Mouse (Mus musculus) T-helper 17 cell (primary cell): ENCODE results near the gene Hamp.
"Not testable (repeated sequence)": the region's sequence is repeated elsewhere in the genome, so short reads cannot be mapped to it uniquely, and the experiment has no call there.

ENCODE experiments used
- in situ Hi-C, 2 experiments: fragments of 300-600 bp; cut with MboI, MseI; formaldehyde crosslinking; loops; 1 replicate in 1 of 2; 2 replicates in 1 of 2; pipeline ENCODE4 v1.15.1; 2025; ENCODE audit warnings: high pct_unique_total_duplicates in 2 of 2

Hamp gene

DNA sequence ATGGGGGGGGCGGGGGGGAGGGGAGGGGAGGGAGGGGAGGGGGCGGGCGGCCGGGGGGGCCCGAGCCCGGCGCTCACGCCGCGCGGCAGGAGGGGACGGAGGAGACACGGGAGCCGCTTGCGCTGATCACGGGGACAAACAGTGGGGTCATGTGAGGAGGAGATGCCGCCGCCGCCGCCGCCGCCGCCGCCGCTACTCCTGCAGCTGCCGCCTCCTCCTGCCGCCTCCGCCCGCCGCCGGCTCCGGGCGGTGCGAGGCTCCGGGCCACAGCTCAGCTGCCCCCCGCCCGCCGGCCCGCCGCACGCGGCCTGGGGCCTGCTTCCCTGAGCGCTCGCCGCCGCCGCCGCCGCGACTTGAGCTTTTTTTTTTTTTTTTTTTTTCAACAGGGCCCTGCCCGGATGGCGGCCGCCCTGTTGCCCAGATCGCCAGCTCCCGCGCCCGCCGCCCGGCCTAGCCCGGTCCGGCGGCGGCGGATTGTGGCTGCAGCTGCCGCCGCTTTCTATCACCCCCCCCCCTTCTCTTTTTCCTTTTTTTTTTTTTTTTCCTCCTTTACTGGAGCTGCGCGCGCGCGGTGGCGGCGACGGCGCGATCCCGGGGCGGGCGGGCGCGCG is 13.0 kb upstream of the Hamp start, which contains the start of gene Usf2:
Usf2 (minus strand) TSS at position 48 of the 611 bp plus-strand sequence.
- in situ Hi-C loops = no loop called here

DNA sequence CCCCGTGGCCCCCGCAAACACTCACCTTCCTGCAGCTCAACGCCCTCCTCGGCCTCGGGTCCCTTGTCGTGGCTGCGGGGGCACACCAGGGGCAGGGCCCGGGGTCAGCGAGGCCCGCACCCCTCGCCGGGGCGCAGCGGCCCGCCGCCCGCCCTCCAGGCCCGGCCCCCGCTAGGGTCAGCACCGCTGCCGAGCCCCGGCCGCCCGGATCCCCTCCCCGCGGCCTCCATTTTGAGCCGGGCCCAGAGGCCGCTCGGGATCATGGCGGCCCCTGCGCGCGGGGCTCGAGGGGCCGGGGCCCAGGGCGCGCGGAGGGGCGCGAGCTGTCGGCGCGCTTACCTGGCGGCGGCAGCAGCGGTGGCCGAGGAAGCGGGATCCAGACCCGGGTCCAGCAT is 12.5 kb upstream of the Hamp start:
- in situ Hi-C loops = no loop called here

DNA sequence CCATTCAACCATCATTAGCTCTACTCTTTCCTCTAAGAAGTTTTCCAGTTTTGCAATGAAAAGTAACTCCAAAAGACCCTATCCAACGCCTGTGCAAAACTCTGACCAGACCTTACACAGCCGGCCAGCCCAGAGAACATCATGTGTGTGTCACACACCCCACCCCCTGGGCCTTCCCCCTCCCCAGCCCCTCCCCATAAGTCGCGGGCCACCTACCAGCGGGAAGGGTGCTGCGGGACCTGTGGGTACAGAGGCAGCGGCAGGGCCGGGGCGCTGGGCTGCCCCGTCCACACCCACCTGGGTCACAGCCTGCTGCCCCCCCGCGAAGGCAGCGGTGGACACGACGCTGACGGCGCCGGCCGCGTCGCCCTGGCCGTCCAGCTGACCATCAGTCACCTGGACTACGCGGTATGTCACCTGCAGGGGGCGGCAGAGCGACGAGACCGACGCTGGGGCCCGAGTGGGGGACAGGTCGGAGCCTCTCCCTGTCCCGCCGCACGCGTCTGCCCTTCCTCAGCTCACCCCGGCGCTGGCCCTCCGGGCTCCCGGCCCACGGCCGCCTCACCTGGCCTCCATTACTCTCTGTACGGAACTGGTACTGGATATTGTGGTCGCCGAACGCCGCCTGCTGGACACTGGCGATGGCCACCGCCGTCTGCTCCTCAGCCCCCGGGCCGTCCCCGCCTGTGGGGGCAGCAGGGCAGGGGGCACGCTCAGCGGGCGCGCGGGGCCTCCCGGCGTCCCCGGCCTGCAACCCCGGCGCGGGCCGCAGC is 11.9 kb upstream of the Hamp start:
- in situ Hi-C loops = no loop called here

DNA sequence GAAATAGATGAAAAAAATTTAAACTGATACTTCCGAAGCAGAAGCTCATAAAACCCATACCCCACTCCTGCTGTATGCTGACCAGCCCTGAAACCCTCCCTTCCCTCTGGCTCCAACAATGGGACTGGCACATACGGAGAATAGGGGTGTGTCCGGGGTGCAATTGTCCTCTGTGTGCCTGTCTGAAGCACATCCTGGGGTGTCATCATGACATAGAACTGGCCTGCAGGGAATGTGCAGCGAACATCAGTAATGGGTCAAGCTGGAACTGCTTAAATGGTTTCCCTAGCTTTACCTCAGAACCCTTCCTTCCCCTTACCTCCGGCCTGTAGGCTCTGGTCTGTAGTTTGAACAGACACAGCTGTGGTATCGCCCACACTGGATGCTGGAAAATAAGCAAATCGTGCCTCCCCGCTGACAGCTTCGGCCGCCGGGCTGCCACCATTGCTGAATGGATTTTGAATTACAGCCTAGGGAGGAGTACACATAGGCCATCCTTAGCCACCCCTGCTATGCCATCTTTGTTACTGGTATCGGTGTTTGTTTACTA is 11.2 kb upstream of the Hamp start:
- in situ Hi-C loops = no loop called here

DNA sequence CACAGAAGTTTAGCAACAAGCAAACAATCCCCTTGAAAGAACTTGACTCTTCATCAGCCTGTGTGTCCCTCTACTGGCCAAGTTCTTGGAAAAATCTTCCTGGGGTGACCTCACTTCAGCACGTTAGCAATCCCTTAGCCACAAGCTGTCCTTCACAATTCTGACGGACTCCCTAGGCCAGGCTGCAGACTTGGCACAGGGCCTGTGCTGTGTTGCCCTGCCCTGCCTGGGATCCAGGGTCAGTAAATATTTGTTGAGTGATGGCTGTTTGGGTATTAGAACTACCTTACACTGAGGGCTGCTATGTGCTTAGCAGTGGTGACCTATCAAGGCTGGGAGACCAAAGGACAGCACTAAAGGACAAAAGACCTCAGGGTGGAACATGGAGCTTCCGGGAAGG is 10.2 kb upstream of the Hamp start:
- in situ Hi-C loops = no loop called here

DNA sequence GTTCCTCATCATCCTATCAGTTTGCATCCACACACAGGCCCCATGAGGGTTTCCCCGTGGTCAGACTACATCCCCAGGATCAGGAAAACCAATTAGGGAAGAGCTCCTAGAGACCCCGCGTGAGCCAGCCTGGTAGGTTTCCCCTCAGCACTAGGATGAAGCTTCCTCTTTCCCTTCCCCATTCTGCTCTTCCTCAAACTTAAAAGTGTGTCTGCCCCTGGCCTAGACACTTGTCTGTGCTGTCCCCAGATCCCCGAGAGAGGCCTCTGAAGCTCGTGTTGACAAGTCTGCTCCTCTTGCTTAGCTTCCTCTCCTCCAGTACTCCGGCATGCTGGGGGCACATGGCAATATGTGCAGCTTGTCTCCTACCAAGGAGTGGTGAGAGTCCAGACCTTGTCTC is 9.6 kb upstream of the Hamp start:
- in situ Hi-C loops = no loop called here

DNA sequence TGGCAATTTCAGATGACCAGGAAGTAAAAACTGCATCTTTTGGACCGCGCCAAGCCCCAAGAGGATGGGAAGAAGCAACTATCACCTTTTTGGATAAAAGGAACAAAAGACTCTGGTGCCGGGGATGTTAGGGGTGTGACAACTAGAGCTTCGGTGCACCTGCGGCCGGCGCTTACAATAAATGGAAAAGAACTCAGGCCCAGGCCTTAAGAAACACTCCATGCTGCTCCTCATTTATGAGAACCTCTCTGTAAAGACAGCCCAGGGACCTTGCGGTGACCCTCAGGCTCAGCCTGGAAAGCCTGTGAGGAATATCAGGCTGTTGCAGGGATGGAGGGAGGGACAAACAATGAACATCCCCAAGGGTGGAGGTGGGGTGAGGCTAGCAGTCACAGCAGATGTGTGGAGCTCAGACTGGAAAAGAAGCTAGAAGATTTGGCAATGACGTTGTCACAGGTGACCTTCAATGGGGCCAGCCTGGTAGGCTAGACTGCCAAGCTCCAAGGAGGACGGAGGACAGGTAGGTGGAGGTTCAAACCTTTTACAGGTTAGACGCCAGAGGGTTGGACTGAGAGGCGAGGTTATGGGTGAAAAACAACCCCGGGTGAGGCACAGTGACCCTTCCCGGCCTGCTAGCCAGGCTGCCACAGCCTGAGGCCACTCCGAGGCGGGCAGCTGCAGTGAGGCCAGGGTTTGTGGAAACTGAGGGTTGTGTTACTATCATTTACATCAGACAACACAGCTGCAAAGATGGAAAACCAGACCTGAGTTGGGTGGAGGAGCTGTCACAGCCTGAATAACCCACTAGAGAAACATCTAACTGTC is 8.8 kb upstream of the Hamp start:
- in situ Hi-C loops = no loop called here

DNA sequence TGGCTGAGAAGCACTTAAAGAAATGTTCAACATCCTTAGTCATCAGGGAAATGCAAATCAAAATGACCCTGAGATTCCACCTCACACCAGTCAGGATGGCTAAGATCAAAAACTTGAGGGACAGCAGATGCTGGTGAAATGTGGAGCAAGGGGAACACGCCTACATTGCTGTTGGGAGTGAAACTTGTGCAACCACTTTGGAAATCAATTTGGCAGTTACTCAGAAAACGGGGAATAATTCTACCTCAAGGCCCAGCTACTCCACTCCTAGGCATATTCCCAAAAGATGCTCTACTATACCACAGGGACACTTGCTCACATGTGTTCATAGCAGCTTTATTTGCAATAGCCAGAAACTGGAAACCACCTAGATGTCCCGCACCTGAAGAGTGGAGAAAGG is 6.1 kb upstream of the Hamp start:
- in situ Hi-C loops = not testable (repeated sequence)

DNA sequence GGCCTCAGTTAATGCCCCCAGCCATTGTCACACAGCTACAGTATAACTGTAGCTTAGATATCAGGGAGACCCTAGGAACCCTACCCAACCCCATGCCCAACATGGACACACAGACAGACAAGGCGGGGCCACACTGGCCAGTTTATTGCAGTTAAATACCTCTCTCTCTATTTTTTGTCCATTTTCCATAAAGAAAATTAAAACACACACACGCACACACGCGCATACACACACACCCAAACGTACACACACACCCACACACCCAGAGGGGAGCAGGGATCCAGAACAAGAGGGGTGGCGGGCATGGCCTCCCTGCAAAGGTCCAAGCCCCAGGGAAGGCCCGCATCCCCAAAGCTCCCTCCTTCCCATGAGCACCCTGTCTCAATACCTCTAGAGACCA is 2.0 kb upstream of the Hamp start:
- in situ Hi-C loops = no loop called here

DNA sequence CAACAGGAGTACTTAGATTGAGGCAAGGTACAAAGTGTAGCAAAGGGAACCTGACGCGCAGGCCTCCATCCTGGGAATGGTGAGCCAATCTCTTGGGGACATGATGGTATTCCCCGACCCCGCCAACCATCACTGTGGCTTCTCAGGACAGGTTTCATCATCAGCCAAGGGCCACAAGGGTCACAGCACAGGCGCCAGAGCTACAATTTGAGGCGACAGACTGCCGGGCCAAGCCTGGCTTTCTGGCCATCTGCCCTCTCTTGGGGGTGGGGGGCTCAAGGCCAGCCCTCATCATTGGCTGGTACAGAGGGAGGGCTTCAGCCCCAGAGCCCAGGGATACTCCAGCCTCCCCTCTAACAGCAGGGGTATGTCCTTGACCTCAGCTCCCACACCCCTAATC is 1.6 kb upstream of the Hamp start:
- in situ Hi-C loops = not testable (repeated sequence)

DNA sequence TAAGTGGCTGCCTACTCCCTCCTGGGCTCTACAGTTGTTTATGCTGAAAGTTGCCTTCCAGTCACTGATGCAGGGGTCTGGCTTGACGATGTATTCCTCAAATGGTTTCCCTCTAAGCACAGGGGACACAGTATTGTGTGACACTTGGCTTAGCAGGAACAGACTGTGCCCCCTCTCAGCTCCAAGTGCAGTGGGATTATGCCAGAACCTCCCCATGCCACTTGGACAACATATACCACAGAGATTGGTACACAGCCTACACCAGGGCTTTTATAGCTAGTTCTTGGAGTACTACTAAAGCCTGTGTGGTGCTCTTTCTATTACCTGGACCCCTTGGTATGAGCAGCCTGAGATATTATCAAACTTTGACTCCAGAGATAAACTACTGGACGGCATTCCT is 874 bp upstream of the Hamp start:
- in situ Hi-C loops = not testable (repeated sequence)

DNA sequence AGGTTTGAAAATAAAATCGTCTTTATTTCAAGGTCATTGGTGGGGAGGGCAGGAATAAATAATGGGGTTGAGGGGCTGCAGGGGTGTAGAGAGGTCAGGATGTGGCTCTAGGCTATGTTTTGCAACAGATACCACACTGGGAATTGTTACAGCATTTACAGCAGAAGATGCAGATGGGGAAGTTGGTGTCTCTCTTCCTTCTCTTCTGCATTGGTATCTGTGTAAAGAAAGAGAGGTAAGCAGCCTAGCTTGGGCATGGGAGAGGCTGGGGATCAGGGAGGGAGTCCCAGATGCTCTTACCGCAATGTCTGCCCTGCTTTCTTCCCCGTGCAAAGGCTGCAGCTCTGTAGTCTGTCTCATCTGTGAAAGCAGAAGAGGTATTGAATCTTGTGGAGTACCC is 1.5 kb downstream of the Hamp start:
- in situ Hi-C loops = not testable (repeated sequence)

DNA sequence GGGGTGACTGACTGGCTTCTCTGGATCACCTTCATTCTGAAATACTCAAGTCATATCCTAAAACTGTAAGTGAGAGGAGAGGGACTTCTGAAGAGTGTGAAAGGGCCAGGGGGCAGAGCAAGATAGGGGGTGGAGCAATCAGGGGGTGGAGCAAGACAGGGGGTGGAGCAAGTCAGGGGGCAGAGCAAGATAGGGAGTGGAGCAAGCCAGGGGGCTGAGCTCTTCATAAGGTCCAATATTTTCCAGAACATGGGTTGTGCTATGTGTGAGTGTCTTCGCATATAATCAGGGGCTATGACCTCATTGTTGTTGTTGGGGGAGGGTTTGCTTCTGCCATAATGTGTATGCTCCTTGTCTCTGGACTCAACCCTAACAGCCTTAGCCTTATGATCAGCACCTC is 3.8 kb downstream of the Hamp start:
- in situ Hi-C loops = not testable (repeated sequence)

DNA sequence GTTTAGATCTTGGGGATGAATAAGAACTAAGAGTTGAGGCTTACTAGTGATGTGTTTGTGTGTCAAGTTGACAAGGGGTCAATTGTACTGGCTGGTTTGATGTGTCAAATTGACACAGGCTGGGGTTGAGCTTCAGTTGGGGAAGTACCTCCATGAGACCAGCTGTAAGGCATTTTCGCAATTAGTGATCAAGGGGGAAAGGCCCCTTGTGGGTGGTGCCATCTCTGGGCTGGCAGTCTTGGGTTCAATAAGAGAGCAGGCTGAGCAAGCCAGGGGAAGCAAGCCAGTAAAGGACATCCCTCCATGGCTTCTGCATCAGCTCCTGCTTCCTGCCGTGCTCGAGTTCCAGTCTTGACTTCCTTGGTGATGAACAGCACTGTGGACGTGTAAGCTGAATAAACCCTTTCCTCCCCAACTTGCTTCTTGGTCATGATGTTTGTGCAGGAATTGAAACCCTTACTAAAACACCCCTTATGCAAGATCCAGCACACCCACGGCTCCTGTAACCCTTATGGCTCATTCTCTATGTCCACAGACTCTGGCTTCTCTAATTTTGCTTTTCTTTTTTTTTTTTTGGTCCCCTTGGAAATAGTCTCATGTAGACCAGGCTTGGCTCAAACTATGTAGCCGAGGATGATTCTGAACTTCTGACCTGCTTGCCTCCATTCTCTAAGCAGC is 8.3 kb downstream of the Hamp start:
- in situ Hi-C loops = not testable (repeated sequence)

DNA sequence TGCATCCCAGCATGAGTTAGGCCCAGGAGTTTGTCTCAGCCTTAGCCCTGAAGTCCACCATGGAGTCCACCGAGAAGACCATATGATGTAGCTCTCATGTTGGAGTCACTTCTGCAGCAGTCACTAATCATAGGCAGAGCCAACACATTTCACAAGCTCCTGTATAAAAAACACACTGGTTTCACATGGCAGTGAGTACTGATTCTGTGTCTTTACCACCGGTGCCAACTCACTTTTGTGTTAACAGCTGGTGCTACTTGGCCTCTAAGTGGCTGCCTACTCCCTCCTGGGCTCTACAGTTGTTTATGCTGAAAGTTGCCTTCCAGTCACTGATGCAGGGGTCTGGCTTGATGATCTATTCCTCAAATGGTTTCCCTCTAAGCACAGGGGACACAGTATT is 19.3 kb downstream of the Hamp start, which contains the start of gene Hamp2:
Hamp2 (minus strand) TSS at position 101 of the 400 bp plus-strand sequence.
- in situ Hi-C loops = not testable (repeated sequence)

DNA sequence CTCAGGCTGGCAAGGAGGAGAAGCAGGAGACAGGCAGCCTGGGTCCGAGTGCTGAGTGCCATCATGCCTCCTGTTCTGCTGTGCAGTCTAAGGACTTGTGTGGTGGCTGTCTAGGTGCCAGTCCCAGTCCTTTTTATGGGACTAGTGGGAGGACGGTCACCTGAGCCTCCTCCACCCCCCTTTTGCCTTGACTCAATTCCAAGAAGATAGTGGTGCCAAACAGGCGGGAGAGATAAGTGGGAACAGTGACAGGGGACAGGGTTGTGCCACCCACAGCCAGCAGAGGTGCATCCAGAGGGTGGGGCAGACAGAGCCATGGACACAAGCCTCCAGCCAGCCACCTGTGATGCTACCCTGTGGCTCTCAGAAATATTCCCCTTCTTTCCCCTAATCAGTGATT is 19.8 kb downstream of the Hamp start:
- in situ Hi-C loops = no loop called here

DNA sequence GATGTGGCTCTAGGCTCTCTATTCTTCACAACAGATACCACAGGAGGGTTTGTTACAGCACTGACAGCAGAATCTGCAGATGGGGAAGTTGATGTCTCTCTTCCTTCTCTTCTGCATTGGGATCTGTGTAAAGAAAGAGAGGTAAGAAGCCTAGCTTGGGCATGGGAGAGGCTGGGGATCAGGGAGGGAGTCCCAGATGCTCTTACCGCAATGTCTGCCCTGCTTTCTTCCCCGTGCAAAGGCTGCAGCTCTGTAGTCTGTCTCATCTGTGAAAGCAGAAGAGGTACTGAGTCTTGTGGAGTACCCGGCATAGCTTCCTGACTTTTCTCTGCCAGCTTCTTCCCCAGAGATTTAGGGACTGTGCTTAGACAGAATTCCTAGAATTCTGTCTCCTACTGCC is 21.3 kb downstream of the Hamp start:
- in situ Hi-C loops = not testable (repeated sequence)

DNA sequence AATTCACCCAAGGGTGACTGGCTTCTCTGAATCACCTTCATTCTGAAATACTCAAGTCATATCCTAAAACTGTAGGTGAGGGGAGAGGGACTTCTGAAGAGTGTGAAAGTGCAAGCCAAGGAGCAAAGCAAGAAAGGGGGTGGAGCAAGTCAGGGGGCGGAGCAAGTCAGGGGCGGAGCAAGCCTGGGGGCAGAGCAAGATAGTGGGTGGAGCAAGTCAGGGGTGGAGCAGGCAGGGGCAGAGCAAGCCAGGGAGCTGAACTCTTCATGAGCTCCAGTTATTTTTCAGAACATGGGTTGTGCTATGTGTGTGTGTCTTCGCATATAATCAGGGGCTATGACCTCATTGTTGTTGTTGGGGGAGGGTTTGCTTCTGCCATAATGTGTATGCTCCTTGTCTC is 23.6 kb downstream of the Hamp start:
- in situ Hi-C loops = no loop called here

DNA sequence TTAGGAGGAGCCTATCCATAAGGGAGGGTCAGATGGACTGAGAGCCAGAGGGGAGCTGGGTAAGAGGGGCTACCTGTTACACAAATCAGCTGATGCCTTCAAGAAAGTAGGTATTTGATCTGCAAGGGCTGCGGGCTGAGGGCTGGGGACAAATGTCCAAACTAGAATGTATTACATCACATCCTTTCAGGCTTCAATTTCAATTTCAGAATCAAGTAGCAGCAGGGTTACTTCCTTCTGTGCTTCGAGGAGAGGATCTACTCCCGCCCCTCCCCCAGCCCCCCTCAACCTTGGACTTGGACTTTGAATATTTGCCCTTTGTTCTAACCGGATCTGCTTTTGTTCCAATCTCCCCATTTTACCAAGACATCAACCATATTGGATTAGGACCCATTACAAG is 26.6 kb downstream of the Hamp start:
- in situ Hi-C loops = no loop called here

DNA sequence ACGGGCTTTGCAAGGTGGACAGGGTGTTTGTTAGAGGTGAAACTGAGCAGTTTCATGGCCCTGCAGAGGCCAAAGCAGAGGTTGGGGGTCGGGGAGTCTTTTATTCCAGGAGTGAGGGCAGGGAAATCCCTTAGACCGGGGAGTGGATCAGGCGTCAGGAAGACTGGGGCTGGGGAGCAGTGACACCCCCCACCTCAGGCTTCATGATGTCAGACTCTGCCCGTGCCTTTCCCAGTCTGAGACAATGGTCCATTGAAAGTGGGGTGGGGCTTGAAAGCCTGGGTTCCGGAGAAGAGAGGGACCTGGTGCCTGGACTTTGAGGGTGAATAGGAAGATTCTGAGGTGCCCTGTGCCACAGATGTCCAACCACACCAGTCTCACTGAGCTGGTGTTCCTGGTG is 27.1 kb downstream of the Hamp start:
- in situ Hi-C loops = no loop called here

DNA sequence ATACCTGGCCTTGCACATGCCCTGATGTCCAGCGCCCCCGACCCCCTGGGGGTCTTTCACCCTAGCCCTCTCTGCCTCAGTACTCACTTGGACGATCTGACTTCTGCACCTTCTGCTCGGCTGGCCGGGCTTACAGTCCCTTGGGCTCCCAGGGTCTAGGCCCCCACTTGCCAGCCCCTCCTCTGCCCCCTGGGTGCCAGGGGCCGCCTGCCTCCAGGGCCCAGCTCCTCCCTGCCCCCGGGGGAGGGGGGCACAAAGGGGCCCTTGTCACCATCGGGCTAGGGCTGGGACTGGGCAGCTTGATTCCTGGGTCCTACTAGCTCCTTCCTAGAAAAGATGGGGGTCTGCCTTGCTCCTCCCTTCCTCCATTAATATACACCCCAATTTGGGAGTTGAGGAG is 29.1 kb downstream of the Hamp start, which contains the start of gene Mag:
Mag (minus strand) TSS at position 142 of the 400 bp plus-strand sequence.
- in situ Hi-C loops = no loop called here

DNA sequence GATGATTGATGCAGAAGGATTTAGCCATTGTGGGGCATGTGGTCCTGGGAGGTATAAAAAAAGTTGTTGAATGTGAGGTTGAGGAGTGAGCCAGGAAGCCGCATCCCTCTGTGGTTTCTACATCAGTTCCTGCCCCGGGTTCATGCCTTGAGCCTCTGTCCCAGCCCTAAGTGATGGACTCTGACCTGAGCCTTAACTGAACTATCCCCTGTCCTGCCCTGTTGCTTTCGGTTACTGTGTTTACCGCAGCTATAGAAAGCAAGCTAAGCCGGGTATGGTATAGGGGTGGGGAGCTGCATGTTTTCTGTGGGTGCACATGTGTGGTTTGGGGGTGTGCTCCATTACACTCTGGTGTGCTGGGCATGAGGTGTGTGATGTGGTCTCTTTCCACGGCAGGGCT is 34.1 kb downstream of the Hamp start:
- in situ Hi-C loops = no loop called here
